Mouse (Mus musculus) heart, embryonic 10.5 days (tissue): ENCODE results near the gene Rasa4. TPM values are rescaled to one million over a fixed set of nuclear protein-coding genes. Genes with fewer than 3 reads are reported as not detected.
"Not testable (repeated sequence)": the region's sequence is repeated elsewhere in the genome, so short reads cannot be mapped to it uniquely, and the experiment has no call there.

Source experiments
- DNase-seq: peaks from one replicate; pipeline ENCODE4 v3.0.0-alpha.2; 2017; ENCODE audit warnings: low spot score
- H3K27ac ChIP-seq: fragments of 300-500 bp; sonication (generic); 2 replicates; pipeline ENCODE4 v1.5.1; 2016; ENCODE audit warnings: mild to moderate bottlenecking
- H3K27me3 ChIP-seq: fragments of 300-500 bp; sonication (generic); 2 replicates; pipeline ENCODE4 v1.6.1; 2016; ENCODE audit warnings: mild to moderate bottlenecking; ENCODE audit not compliant: poor library complexity, insufficient read depth, severe bottlenecking
- H3K36me3 ChIP-seq: fragments of 300-500 bp; sonication (generic); 2 replicates; pipeline ENCODE4 v1.6.1; 2016; ENCODE audit warnings: mild to moderate bottlenecking, moderate library complexity
- H3K4me1 ChIP-seq: fragments of 300-500 bp; sonication (generic); 2 replicates; pipeline ENCODE4 v1.6.1; 2016; ENCODE audit warnings: mild to moderate bottlenecking
- H3K4me3 ChIP-seq: fragments of 300-500 bp; sonication (generic); 2 replicates; pipeline ENCODE4 v1.5.1; 2016; ENCODE audit warnings: mild to moderate bottlenecking, moderate library complexity
- H3K9me3 ChIP-seq: fragments of 300-500 bp; sonication (generic); 2 replicates; pipeline ENCODE4 v1.6.1; 2016; ENCODE audit warnings: mild to moderate bottlenecking, moderate library complexity
- WGBS: fragments of 180-500 bp; shearing (Covaris S2); methylation state at CpG from one replicate; pipeline ENCODE4 v1.1.7; 2016; 5-methylcytosine and 5-hydroxymethylcytosine counted together
- microRNA-seq: library from miRNA; unstranded; fragments of <30 nt; microRNA quantifications from one replicate; pipeline ENCODE4, GENCODE M21; 2017
- polyA plus RNA-seq: library from polyadenylated mRNA; unstranded; fragments of >200 nt; fragmentation: Nextera tagmentation; extraction: Ambion mirVana; gene quantifications from 2 replicates; pipeline ENCODE4 v1.2.1, GENCODE M21; 2016

Gene Rasa4
- polyA plus RNA-seq, 1 experiment from 2014 or later: 2.0 TPM

DNA sequence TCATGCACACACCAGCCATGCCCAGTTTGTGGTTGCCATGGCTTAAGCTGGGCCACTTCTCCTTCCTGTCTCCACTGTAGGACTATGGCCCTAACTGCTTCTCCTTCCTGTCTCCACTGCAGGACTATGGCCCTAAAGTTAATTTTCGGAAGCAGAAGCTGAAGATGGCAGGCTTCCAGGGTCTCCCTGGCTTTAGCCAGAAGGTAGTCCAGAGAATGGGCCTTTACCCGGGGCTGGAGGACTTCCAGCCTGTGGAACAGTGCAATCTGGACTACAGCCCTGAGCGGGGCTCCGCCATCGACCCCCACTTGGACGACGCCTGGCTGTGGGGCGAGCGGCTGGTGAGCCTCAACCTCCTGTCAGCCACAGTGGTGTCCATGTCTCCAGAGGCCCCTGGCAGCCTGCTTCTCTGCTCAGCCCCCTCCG is 56.4 kb downstream of the Rasa4 start:
- peaks cover 13% of the 10 kb centered on the region for H3K4me1 ChIP-seq
- H3K36me3 ChIP-seq: peaks cover 41% of the 10 kb centered on the region
- no peak overlapping the region for H3K4me3 ChIP-seq
- DNase-seq: no peak
- 92% methylated on average over 10 of the region's 10 CpGs for WGBS
- H3K27ac ChIP-seq: no peak overlapping the region
- no peaks in the 10 kb centered on the region for H3K27me3 ChIP-seq
- H3K9me3 ChIP-seq: 0 out of 2 replicates have a peak, but pooled peaks cover 2% of the 10 kb centered on the region

DNA sequence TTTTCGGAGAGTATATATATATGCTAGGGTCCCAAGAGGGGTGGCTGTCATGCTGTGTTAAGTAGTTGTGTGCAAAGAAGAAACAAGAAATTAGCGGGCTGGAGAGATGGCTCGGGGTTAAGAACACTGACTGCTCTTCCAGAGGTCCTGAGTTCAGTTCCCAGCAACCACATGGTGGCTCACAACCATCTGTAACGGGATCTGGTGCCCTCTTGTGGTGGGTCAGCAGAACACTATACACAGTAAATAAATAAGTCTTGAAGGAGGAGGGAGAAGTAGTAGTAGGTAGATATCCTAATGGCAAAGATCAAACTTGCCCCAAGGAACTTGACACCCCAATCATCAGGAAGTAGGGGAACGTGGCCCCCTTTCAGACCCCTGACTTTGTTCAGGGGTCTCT is 59.0 kb downstream of the Rasa4 start:
- Histone ChIP-seq H3K4me3 (no peak overlapping the region), H3K27me3 (no peaks in the 10 kb centered on the region), H3K4me1 (no peaks in the 10 kb centered on the region), H3K36me3 (peaks cover 41% of the 10 kb centered on the region), H3K9me3 (0 out of 2 replicates have a peak, but pooled peaks cover 2% of the 10 kb centered on the region), H3K27ac (no peak overlapping the region)
- DNase-seq: no peak
- WGBS: 84% methylated on average over 5 of the region's 5 CpGs

DNA sequence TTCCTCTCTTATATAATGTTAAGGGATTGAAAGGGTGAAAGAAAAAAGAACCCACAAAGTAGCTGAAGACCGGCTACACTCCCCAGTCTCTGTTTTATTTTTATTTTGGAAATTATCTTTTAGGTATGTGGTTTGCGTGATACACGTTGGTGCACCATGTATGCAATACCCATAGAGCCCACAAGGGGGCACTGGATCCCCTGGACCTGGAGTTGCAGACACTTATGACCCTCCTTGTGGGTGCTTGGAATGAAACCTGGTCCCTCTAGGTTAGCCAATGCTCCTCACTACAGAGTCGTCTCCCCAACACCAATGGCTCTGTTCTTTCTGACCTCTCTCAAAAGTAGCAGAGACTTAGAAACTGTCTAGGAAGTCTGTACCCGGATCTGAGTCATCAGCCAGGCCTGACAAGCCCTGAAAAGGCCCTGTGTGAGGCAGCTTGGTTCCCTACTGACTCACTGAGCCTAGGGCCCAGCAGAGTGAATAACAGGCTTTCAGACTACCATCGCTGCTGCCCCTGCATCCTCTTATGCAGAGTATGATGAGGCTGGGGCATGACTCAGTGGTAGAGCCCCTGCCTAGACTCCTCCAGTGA is 59.5 kb downstream of the Rasa4 start:
- Histone ChIP-seq H3K4me1 (no peaks in the 10 kb centered on the region), H3K36me3 (peaks cover 38% of the 10 kb centered on the region), H3K27ac (no peak overlapping the region), H3K27me3 (no peaks in the 10 kb centered on the region), H3K4me3 (no peak overlapping the region), H3K9me3 (0 out of 2 replicates have a peak, but pooled peaks cover 2% of the 10 kb centered on the region)
- 85% methylated on average over 6 of the region's 6 CpGs for WGBS
- DNase-seq: no peak

DNA sequence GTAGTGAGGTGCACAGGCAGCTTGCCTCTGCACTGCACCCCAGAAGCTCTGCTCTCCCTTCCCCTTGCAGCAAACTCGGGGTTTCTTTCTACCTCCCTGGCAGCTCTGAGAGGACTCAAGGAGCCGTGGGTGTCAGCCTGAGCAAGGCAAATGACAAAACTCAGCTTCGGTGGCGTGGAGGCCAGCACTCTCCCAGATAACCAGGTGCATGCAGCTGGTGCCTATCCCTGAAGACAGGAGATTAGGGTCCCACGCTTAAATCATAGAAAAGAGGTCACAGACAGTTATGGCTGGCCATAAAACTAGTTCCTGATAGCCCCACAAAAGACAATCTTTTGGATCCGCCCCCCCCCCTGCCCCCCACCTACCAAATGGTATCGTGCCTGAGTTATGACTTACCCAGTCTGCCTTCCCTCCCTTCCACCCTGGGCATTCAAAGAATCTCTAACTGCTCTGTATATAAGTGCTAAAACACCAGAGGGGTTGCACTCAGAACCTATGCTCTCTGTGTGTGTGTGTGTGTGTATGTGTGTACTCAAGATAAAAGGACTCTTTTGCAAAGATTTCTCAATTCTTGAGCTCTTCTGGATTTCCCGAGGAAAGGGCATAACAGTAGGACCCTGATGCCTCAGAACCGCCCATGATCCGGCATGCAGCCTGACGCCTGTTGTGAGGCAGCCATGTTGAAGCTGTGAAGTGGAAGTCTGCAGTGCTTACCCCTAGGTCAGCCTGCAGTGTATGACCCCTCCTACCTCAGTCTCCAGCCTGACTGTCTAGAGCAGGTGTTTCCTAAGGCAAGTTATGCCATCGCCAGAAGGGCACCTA is 61.1 kb downstream of the Rasa4 start:
- 67% methylated on average over 12 of the region's 12 CpGs for WGBS
- Histone ChIP-seq H3K4me1 (no peaks in the 10 kb centered on the region), H3K36me3 (peaks cover 25% of the 10 kb centered on the region), H3K27me3 (no peaks in the 10 kb centered on the region), H3K9me3 (0 out of 2 replicates have a peak, but pooled peaks cover 2% of the 10 kb centered on the region), H3K4me3 (no peak overlapping the region), H3K27ac (no peak overlapping the region)
- DNase-seq: no peak

DNA sequence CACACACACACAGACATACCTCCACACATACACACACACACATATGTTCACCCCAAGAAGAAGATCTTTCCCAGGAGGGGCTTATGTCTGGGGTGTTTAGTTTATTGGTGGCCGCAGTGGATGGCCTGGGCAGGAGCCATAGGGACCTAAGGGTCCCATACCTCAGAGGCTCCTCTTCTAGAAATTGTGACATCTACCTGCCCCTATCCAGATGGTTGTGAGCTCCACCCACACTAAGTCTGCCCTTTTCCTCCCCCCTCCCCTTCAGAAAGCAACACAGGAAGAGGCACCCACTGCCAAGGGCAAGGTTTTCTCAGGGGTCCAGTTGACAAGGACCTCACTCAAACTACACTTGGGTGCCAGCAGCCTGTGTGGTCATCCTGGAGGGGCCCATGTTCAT is 63.2 kb downstream of the Rasa4 start:
- 75% methylated on average over 1 of the region's 1 CpGs for WGBS

DNA sequence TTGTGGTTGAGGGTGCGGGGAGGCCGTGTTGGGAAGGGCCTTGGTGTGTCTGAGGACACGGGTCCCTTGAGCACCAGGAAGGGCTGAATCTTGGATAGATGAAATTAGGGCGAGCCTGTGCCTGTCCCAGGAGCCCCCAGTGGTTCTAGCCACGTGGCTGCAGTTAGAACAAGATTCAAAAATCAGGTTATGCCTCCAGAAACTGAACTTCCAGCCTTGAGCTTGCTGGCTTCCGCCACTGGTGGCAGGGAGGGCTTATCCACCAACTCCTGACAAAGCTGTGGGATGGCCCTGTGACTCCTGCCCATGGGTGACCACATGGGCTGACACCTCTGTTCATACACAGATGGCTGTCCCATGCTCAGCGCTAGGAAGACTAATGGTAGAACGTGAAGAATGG is 64.0 kb downstream of the Rasa4 start:
- no peaks in the 10 kb centered on the region for H3K36me3 ChIP-seq
- H3K27ac ChIP-seq: no peak overlapping the region
- DNase-seq: no peak
- 71% methylated on average over 8 of the region's 8 CpGs for WGBS
- H3K4me1 ChIP-seq: no peaks in the 10 kb centered on the region
- H3K4me3 ChIP-seq: no peak overlapping the region
- 0 out of 2 replicates have a peak, but pooled peaks cover 2% of the 10 kb centered on the region for H3K9me3 ChIP-seq
- H3K27me3 ChIP-seq: no peaks in the 10 kb centered on the region

More for the DNA sequence above, 63.2 kb downstream of the Rasa4 start:
- peaks cover 6% of the 10 kb centered on the region for H3K36me3 ChIP-seq
- H3K27ac ChIP-seq: no peak overlapping the region
- no peaks in the 10 kb centered on the region for H3K4me1 ChIP-seq
- no peak for DNase-seq
- H3K4me3 ChIP-seq: no peak overlapping the region
- H3K27me3 ChIP-seq: no peaks in the 10 kb centered on the region
- 0 out of 2 replicates have a peak, but pooled peaks cover 2% of the 10 kb centered on the region for H3K9me3 ChIP-seq

DNA sequence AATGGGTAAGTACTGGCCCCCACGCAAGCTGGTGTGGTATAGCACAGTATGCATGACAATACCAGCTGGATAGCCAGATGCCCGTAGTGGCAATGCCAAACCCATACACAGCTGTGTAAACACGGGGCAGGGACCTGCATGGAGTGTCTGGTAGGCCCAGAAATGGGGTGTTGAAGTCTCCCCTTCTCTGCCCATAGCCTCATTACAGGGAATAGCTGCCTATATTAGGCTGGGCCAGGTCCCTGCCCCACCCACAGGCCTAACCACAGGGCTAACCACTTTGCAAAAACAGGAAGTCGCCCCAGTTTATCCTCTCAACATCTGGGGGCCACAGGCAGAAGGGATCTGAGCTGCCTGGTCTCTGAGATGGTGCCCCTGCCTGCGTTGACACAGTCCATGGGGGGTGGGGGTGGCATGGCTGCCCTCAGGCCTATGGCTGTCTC is 65.4 kb downstream of the Rasa4 start:
- 79% methylated on average over 5 of the region's 5 CpGs for WGBS
- not testable (repeated sequence) for DNase-seq, H3K4me3 ChIP-seq

DNA sequence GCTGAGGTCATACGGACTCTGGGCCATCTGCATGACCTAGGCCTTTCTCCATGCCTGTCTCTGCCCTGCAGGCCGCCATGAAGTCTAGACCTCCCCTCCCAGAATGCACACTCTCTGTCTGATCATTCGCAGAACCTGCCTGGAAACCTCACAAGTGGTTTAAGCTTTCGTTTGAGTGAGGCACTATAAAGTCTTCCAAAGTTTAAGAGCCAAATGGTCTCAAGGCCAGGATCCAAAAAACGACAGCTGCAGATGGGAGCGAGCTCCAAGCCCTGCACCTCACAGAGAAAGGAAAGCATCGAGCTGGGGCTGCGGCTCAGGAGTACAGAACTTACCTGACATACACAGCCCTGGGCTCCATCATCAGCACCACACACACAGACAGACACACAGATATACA is 68.6 kb downstream of the Rasa4 start:
- no peak for DNase-seq
- no peaks in the 10 kb centered on the region for H3K4me1 ChIP-seq
- H3K27me3 ChIP-seq: no peaks in the 10 kb centered on the region
- WGBS: 81% methylated on average over 8 of the region's 8 CpGs
- no peaks in the 10 kb centered on the region for H3K9me3 ChIP-seq
- H3K36me3 ChIP-seq: no peaks in the 10 kb centered on the region
- no peak overlapping the region for H3K27ac ChIP-seq
- no peak overlapping the region for H3K4me3 ChIP-seq

More for the DNA sequence above, 65.4 kb downstream of the Rasa4 start:
- not testable (repeated sequence) for H3K27ac ChIP-seq, H3K27me3 ChIP-seq, H3K36me3 ChIP-seq, H3K4me1 ChIP-seq, H3K9me3 ChIP-seq

DNA sequence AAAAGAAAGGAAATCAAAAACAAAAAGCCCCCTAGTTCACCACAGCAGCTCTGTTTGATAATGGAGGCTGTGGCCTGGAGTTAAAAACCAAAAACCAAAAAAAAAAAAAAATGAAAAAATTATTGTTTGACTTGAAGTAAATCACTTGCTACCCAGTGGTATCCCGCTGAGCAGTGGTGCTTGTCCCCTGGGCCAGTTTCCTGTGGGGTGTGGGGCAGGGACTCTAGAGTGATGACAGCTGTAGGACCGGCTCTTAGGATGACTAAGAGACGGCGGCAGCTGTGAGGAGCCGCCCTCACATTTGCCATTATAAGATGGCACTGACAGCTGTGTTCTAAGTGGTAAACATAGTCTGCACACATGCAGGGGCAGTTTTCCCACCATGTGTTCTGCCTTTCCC is 71.7 kb downstream of the Rasa4 start:
- Histone ChIP-seq H3K36me3 (no peaks in the 10 kb centered on the region), H3K27ac (no peak overlapping the region), H3K9me3 (no peaks in the 10 kb centered on the region), H3K4me1 (no peaks in the 10 kb centered on the region), H3K27me3 (no peaks in the 10 kb centered on the region), H3K4me3 (no peak overlapping the region)
- DNase-seq: no peak
- WGBS: 74% methylated on average over 5 of the region's 5 CpGs

DNA sequence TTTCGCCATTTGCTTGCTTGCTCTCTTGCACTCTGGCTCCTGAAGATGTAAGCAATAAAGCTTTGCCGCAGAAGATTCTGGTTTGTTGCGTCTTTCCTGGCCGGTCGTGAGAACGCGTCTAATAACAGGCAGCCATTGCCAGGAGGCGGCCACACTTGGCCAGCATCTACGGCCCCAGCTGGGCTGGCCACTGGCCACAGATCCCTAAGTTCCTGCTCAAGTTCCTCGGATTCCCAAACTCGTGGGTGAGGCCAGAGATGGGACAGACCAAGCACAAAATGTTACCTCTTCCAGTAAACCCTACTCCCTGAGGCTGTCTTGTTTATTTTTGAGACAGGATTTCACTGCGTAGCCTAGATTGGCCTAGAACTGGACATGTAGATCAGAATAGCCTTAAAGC is 76.4 kb downstream of the Rasa4 start:
- 88% methylated on average over 11 of the region's 12 CpGs for WGBS
- not testable (repeated sequence) for H3K27me3 ChIP-seq, H3K9me3 ChIP-seq, H3K4me1 ChIP-seq, H3K4me3 ChIP-seq, H3K36me3 ChIP-seq, H3K27ac ChIP-seq, DNase-seq

Small RNA genes within 50 kb of the gene (microRNA-seq; reads per million reads assigned to microRNA genes)
- gene Mir7035: not detected

Other genes with a start within 250 kb of the Rasa4 start
- gene Hspb1, start 196.0 kb upstream of the Rasa4 start, polyA plus RNA-seq: 655 and 948 TPM in 2 replicates
- 202 and 227 TPM in 2 replicates for gene Ywhag, start 149.3 kb upstream of the Rasa4 start, polyA plus RNA-seq
- gene Ssc4d, start 109.4 kb upstream of the Rasa4 start, polyA plus RNA-seq: 2.3 and 5.2 TPM in 2 replicates
- not detected in 2 replicates for gene Zp3, start 103.8 kb upstream of the Rasa4 start, polyA plus RNA-seq
- 36.0 and 37.6 TPM in 2 replicates for gene Dtx2, start 89.1 kb upstream of the Rasa4 start, polyA plus RNA-seq
- gene Upk3b, start 45.4 kb upstream of the Rasa4 start, polyA plus RNA-seq: 78.3 and 81.2 TPM in 2 replicates
- gene Upk3bl, start 29.4 kb upstream of the Rasa4 start, polyA plus RNA-seq: 0.87 and 2.6 TPM in 2 replicates
- 180 and 217 TPM in 2 replicates for gene Polr2j, start 32.7 kb downstream of the Rasa4 start, polyA plus RNA-seq
- gene Lrwd1, start 52.2 kb downstream of the Rasa4 start, polyA plus RNA-seq: 31.5 and 42.2 TPM in 2 replicates
- gene Alkbh4, start 52.2 kb downstream of the Rasa4 start, polyA plus RNA-seq: 18.0 and 21.7 TPM in 2 replicates
- 2.2 and 3.3 TPM in 2 replicates for gene Orai2, start 86.8 kb downstream of the Rasa4 start, polyA plus RNA-seq
- 49.2 and 56.1 TPM in 2 replicates for gene Prkrip1, start 115.0 kb downstream of the Rasa4 start, polyA plus RNA-seq
- 1.7 and 4.9 TPM in 2 replicates for gene Sh2b2, start 162.6 kb downstream of the Rasa4 start, polyA plus RNA-seq